Mouse (Mus musculus) testis, postnatal 10 days (tissue): ENCODE results near the gene Trh.

ENCODE experiments used
- DNase-seq: peaks from one replicate; pipeline ENCODE4 v3.0.0; 2021; ENCODE audit warnings: low spot score

Trh gene

GRCm38 (mm10) chr6:92222021-92222420 is 22.4 kb downstream of the Trh start:
- no peak for DNase-seq

GRCm38 (mm10) chr6:92221604-92222003 is 22.8 kb downstream of the Trh start:
- no peak for DNase-seq

- DNase-seq: peak; percentile 64
Observed at GRCm38 (mm10) chr6:92219445-92219844, 25.0 kb downstream of the Trh start.

GRCm38 (mm10) chr6:92214773-92215449 is 29.5 kb downstream of the Trh start, which contains the start of gene Rbsn:
Gene Rbsn, minus strand, starts transcription at chr6:92214925.
- peak; percentile 93 for DNase-seq

- no peak for DNase-seq
Observed at GRCm38 (mm10) chr6:92214055-92214772, 30.2 kb downstream of the Trh start.

- DNase-seq: no peak
Observed at GRCm38 (mm10) chr6:92199414-92199813, 45.0 kb downstream of the Trh start.
